Mouse (Mus musculus) left cerebral cortex, postnatal 10 days (tissue): Measurements from ENCODE around the gene Shcbp1l. TPM values are rescaled to one million over a fixed set of nuclear protein-coding genes. Genes with fewer than 3 reads are reported as not detected.
"Not testable (repeated sequence)": the region's sequence is repeated elsewhere in the genome, so short reads cannot be mapped to it uniquely, and the experiment has no call there.

ENCODE experiments used
- DNase-seq, 2 experiments: peaks; one replicate each; pipeline ENCODE4 v3.0.0; 2021 to 2022; ENCODE audit warnings: low spot score in 2 of 2, mixed read lengths in 1 of 2; ENCODE audit errors: extremely low spot score in 1 of 2
- intact Hi-C: fragments of 180-260 bp; cut with DNase I; formaldehyde crosslinking; loops from one replicate; pipeline ENCODE4 v1.15.1; 2025
- total RNA-seq, 2 experiments: library from RNA; stranded (reverse); gene quantifications; 2 replicates each; pipeline ENCODE4 v1.2.3; 2021

The Shcbp1l gene
- total RNA-seq, 2 experiments from 2014 or later: 2.7 to 3.2 TPM

- DNase-seq: no peak
- intact Hi-C loops: no loop called here
Observed at GRCm38 (mm10) chr1:153479296-153479695, 54.3 kb downstream of the Shcbp1l start.

DNA sequence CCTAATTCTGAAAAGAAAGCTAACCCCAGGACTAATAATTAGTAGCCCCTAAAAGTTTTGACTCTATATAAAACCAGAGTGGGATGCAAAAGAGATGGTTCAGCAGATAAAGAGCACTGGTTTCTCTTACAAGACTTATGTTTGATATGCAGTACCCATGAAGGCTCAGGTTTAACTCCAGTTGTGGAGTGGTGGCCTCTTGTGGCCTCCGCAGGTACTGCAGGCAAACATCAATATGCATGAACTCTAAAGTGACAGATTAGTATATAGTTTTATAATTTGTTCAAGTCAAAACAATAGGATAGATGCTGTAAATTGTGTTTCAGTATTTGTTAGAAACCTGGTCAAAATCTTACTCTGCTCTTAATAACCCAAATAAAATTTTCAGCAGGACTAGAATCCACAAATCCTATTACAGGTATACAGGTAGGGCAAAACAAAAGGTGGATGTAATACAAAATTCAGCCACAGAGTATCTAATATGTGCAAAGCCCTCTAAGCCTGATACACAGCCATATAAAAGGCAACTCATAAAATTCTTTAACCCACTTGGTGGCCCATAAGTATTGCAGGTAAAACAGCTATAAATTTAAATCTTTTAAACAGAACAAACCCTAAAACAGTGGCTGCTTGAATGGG, 55.5 kb downstream of the Shcbp1l start:
- intact Hi-C loops: no loop called here
- peak; percentile 46 to 72 for DNase-seq

DNA sequence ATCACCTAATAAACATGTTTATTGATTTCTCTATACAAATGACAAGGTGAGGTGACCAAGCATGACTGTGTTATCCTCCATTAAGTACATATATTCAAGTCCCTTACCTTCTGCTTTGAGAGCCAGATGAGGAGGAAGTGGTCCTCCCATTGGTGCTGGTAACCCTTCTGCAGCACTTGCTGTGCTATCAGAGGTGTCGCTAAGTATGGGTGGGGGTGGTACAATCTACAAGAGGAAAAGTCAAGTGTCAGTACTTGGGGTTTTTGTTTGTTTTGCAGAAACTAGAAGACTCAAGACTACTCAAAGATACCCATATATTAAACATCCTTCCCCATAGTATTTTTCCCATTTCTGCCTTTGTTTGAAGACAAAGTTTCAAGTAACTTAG, 56.1 kb downstream of the Shcbp1l start:
- DNase-seq: no peak
- intact Hi-C loops: no loop called here

- DNase-seq: no peak
- intact Hi-C loops: loop anchor here (5.0 kb wide), 1 partner anchor 67 kb away; the partner anchor contains the start of gene Npl
Observed at GRCm38 (mm10) chr1:153485201-153485796, 60.3 kb downstream of the Shcbp1l start.

DNA sequence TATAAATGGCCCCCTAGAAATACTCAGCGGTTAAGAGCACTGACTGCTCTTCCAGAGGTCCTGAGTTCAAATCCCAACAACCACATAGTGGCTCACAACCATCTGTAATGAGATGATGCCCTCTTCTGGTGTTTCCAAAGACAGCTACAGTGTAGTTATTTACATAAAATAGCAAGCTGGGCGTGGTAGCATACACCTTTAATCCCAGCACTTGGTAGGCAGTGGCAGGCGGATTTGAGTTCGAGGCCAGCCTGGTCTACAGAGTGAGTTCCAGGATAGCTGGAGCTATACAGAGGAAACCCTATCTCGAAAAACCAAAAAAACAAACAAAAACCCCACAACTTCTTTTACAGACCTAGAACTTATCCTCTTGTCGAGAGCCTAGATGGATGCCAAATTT, 61.2 kb downstream of the Shcbp1l start:
- not testable (repeated sequence) for DNase-seq
- intact Hi-C loops: loop anchor here (5.0 kb wide), 1 partner anchor 66 kb away; the partner anchor contains the start of gene Npl

- DNase-seq: peak in 1 of 2 experiments; percentile 71
- intact Hi-C loops: loop anchor here (5.0 kb wide), 1 partner anchor 65 kb away; the partner anchor contains the start of gene Npl
Observed at GRCm38 (mm10) chr1:153486767-153487499, 62.0 kb downstream of the Shcbp1l start.

DNA sequence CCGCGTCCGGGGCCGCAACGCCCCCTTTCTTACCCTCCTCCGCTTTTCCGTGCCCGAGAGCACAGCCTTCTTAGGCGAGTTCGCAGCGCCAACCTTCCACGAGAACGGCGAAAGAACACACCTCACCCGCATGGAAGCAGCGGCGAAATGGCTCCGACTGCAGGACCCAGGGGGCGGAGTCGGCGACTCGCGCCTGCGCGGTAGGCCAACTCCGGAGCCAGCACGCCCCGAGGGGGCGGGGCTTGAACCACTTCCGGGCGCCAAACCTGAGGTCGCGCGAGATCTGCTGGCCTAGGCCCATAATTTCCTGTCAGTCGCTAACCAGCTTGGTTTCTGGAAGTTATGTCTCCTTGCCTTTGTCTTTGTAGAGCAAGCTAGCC, 62.5 kb downstream of the Shcbp1l start, which contains the start of gene Dhx9:
Dhx9 (minus strand) TSS at position 161 of the 380 bp plus-strand sequence.
- intact Hi-C loops: loop anchor here (5.0 kb wide), 1 partner anchor 65 kb away; the partner anchor contains the start of gene Npl
- peak; percentile 97 to 99 for DNase-seq

DNA sequence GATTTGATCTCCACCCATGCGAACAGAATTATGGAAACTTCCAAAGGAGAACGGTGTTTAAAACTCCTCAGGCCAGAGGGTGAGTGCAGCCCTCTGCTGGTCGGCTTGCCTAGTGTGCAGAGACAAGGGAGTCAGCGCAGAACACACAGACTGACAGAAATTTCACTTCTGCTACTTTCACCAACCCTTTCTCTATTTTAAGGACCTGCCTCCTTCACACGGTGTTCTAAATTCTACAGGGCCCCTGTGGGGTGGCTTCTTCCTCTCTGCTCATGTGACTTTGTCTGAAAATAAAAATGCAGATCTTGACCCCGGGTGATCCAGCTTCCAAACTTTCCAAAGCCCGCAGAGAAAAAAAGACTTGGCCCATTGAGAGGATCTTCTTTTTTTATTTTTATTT, 64.2 kb downstream of the Shcbp1l start:
- DNase-seq: peak; percentile 22 to 51
- intact Hi-C loops: loop anchor here (5.0 kb wide), 1 partner anchor 63 kb away; the partner anchor contains the start of gene Npl

GRCm38 (mm10) chr1:153489540-153489939, 64.6 kb downstream of the Shcbp1l start:
- no peak for DNase-seq
- intact Hi-C loops: loop anchor here (5.0 kb wide), 1 partner anchor 63 kb away; the partner anchor contains the start of gene Npl

DNA sequence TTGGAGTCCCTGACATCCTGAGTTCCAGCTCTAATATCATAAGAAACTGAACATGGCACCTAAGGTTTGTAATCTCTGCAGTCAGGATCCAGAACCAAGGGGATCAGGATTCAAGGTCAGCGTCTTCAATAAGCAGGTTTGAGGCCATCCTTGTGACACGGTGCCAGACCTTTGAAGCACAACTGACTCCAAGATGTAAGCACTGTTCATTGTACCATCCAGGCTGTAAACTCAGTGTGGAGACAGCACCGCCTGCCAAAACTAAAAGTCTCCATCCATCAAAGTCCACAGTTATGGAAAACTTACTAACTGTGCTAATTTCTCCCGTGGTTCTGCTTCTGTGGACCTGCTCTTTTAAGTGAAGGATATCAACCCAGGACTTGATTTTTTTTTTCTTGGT, 65.0 kb downstream of the Shcbp1l start:
- intact Hi-C loops: loop anchor here (5.0 kb wide), 1 partner anchor 62 kb away; the partner anchor contains the start of gene Npl
- DNase-seq: no peak

DNA sequence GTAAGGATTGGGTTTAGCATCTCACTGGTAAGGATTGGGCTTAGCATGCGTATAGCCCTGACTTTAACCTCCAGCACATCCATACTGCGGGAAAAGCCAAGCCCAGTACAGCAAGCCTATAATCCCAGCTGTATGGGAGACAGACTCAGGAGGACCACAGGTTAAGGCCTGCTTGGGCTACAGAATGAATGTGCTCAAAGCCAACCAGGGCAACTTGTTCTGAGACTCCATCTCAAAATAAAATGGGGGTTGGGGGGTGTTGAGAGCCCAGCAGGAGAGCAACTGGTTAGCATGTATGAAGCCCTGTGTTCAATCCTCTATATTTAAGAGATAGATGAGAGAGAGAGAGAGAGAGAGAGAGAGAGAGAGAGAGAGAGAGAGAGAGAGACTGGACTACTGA, 66.4 kb downstream of the Shcbp1l start:
- no peak for DNase-seq
- intact Hi-C loops: no loop called here

GRCm38 (mm10) chr1:153491822-153492221, 66.9 kb downstream of the Shcbp1l start:
- intact Hi-C loops: no loop called here
- no peak for DNase-seq

- intact Hi-C loops: no loop called here
- DNase-seq: no peak
Observed at GRCm38 (mm10) chr1:153493338-153493737, 68.4 kb downstream of the Shcbp1l start.

DNA sequence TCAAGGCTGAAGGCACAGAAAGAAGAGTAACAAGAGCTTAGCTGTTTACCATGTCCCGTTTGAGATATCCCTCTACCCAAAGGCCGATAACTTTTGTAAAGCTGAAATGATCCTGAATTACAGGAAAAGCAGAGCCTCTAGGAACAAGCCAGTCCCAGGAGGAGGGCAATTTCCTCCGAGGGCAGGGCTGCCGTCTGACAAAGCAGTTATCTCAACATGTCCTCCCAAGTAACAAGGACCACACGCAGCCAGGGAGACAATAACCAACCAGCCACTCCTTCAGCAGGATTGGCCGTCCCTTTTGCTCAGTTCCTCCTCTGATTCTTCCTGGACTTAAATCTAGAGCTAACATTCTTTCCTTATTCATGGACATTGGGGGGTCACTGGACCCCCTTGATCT, 69.0 kb downstream of the Shcbp1l start:
- no peak for DNase-seq
- intact Hi-C loops: no loop called here

DNA sequence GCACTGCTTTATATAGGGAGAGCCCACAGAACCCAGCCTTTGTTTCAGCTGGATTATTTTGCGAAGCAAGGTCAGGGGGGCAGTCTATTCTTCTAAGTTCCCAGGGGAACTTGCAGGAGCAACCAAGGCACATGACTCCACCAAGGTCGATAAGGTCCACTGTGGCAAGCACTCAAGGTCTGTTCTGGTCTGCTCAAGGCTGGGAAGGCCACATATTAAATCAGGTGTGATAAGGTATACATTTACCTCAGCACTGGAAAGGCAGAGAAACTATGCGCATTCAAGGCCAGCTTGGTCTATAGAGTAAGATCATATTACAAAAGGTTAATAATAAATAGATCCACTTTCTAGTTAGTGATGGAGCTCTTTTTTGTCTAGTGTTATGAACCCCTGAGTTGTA, 71.1 kb downstream of the Shcbp1l start:
- DNase-seq: no peak
- intact Hi-C loops: no loop called here

DNA sequence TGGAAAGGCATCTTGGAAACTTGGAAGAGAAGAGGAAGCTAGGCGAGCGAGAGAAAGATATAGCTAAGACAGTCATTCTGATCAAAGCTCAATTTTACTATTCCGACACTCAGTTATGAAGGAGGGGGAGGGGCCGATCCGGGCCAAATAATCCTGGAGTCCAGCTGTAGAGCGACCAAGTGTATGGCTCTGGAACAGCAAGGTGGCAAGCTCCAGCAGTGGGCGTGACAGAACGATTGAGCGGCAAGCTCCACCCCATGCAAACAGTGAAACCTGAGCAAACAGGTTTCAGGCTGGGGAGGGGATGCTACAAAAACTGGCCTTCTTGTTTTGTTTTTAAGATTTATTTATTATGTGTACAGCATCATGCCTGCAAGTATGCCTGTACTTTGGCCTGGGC, 75.1 kb downstream of the Shcbp1l start:
- intact Hi-C loops: no loop called here
- no peak for DNase-seq

- intact Hi-C loops: no loop called here
- peak in 1 of 2 experiments; percentile 36 for DNase-seq
Observed at GRCm38 (mm10) chr1:153501644-153502321, 76.8 kb downstream of the Shcbp1l start.
